Mouse (Mus musculus) MEL (cell line): Measurements from ENCODE around the gene Oas1c. TPM values are rescaled to one million over a fixed set of nuclear protein-coding genes. Genes with fewer than 3 reads are reported as not detected.

ENCODE experiments used
- DNase-seq: peaks from one replicate; pipeline ENCODE4 v3.0.0; 2011; ENCODE audit warnings: low read depth, low spot score
- H3K27ac ChIP-seq: 2 replicates; pipeline ENCODE4 v1.5.1; 2012; ENCODE audit warnings: low read depth, mild to moderate bottlenecking, control low read depth, low read length, moderate library complexity; ENCODE audit not compliant: control insufficient read depth
- H3K27me3 ChIP-seq, 2 experiments: fragments of 150-350 bp in 1 of 2; sonication (generic) in 1 of 2; 2 replicates each; pipeline ENCODE4 v1.6.1; 2012; ENCODE audit warnings: low read length in 2 of 2, mild to moderate bottlenecking in 2 of 2, improper control_type of control experiment in 1 of 2, moderate library complexity in 1 of 2; ENCODE audit not compliant: insufficient read depth in 2 of 2, control insufficient read depth in 1 of 2
- H3K36me3 ChIP-seq, 2 experiments: 2 replicates each; pipeline ENCODE4 v1.6.1; 2012 to 2014; ENCODE audit warnings: low read length in 2 of 2, improper control_type of control experiment in 1 of 2, inconsistent platforms in 1 of 2, mild to moderate bottlenecking in 1 of 2; ENCODE audit not compliant: insufficient read depth in 2 of 2, control insufficient read depth in 1 of 2
- H3K4me1 ChIP-seq, 2 experiments: fragments of 150-350 bp in 1 of 2; sonication (generic) in 1 of 2; 2 replicates each; pipeline ENCODE4 v1.6.1; 2012; ENCODE audit warnings: low read length in 2 of 2, improper control_type of control experiment in 1 of 2, mild to moderate bottlenecking in 1 of 2; ENCODE audit not compliant: insufficient read depth in 2 of 2, control insufficient read depth in 1 of 2
- H3K4me3 ChIP-seq, 2 experiments: fragments of 150-350 bp in 1 of 2; sonication (generic) in 1 of 2; 2 replicates each; pipeline ENCODE4 v1.5.1; 2012; ENCODE audit warnings: low read depth in 2 of 2, low read length in 2 of 2, mild to moderate bottlenecking in 2 of 2, moderate library complexity in 2 of 2, control low read depth in 1 of 2, improper control_type of control experiment in 1 of 2; ENCODE audit not compliant: control insufficient read depth in 1 of 2, insufficient read depth in 1 of 2
- H3K79me2 ChIP-seq: 2 replicates; pipeline ENCODE4 v1.6.1; 2012; ENCODE audit warnings: mild to moderate bottlenecking, low read length, moderate library complexity; ENCODE audit not compliant: control insufficient read depth, poor library complexity, insufficient read depth
- H3K9ac ChIP-seq: 2 replicates; pipeline ENCODE4 v1.6.1; 2012; ENCODE audit warnings: low read depth, mild to moderate bottlenecking, control low read depth, low read length, moderate library complexity; ENCODE audit not compliant: control insufficient read depth, poor library complexity, severe bottlenecking
- H3K9me3 ChIP-seq: fragments of 150-350 bp; sonication (generic); replicated peaks from 2 replicates; pipeline ENCODE4 v1.6.1; 2012; ENCODE audit warnings: mild to moderate bottlenecking, low read length, improper control_type of control experiment, moderate library complexity; ENCODE audit not compliant: insufficient read depth
- CHD2 ChIP-seq: IDR thresholded peaks from 2 replicates; pipeline ENCODE4 v1.6.1; 2011; ENCODE audit warnings: low read length, improper control_type of control experiment
- CTCF ChIP-seq, 3 experiments: IDR thresholded peaks in 2 of 3; conservative IDR thresholded peaks in 1 of 3; 2 replicates each; pipeline ENCODE4 v1.5.1; 2011 to 2012; ENCODE audit warnings: low read length in 3 of 3, low read depth in 2 of 3, mild to moderate bottlenecking in 2 of 3, improper control_type of control experiment in 1 of 3, inconsistent platforms in 1 of 3, mixed read lengths in 1 of 3, moderate library complexity in 1 of 3; ENCODE audit not compliant: control insufficient read depth in 1 of 3, insufficient read depth in 1 of 3, poor library complexity in 1 of 3, severe bottlenecking in 1 of 3
- E2F4 ChIP-seq: IDR thresholded peaks from 2 replicates; pipeline ENCODE4 v1.6.1; 2011; ENCODE audit warnings: low read depth, low read length, improper control_type of control experiment, borderline replicate concordance
- EP300 ChIP-seq, 2 experiments: IDR thresholded peaks; 2 replicates each; pipeline ENCODE4 v1.6.1; 2011; ENCODE audit warnings: improper control_type of control experiment in 2 of 2, low read length in 2 of 2, low read depth in 1 of 2, mild to moderate bottlenecking in 1 of 2
- ETS1 ChIP-seq: IDR thresholded peaks from 2 replicates; pipeline ENCODE4 v1.6.1; 2012; ENCODE audit warnings: low read depth, mild to moderate bottlenecking, inconsistent platforms, low read length, improper control_type of control experiment, moderate library complexity
- GATA1 ChIP-seq: IDR thresholded peaks from 2 replicates; pipeline ENCODE4 v1.6.1; 2011; ENCODE audit warnings: low read depth, low read length, improper control_type of control experiment
- KAT2A ChIP-seq: conservative IDR thresholded peaks from 2 replicates; pipeline ENCODE4 v1.6.1; 2012; ENCODE audit warnings: low read depth, low read length, improper control_type of control experiment, inconsistent platforms
- RAD21 ChIP-seq: IDR thresholded peaks from 2 replicates; pipeline ENCODE4 v1.6.1; 2011; ENCODE audit warnings: mild to moderate bottlenecking, low read depth, low read length, improper control_type of control experiment
- RCOR1 ChIP-seq: IDR thresholded peaks from 2 replicates; pipeline ENCODE4 v1.6.1; 2012; ENCODE audit warnings: low read depth, mild to moderate bottlenecking, inconsistent platforms, low read length, improper control_type of control experiment
- SIN3A ChIP-seq: IDR thresholded peaks from 2 replicates; pipeline ENCODE4 v1.6.1; 2012; ENCODE audit warnings: low read length, improper control_type of control experiment, inconsistent platforms
- SMC3 ChIP-seq: IDR thresholded peaks from 2 replicates; pipeline ENCODE4 v1.6.1; 2011; ENCODE audit warnings: low read depth, low read length, improper control_type of control experiment
- TBP ChIP-seq: IDR thresholded peaks from 2 replicates; pipeline ENCODE4 v1.8.0; 2011; ENCODE audit warnings: low read depth, low read length, improper control_type of control experiment
- TCF12 ChIP-seq: IDR thresholded peaks from 2 replicates; pipeline ENCODE4 v1.6.1; 2014; ENCODE audit warnings: low read depth, mild to moderate bottlenecking, inconsistent platforms, low read length, improper control_type of control experiment, moderate library complexity
- ZC3H11A ChIP-seq: IDR thresholded peaks from 2 replicates; pipeline ENCODE4 v1.6.1; 2012; ENCODE audit warnings: low read depth, mild to moderate bottlenecking, inconsistent platforms, low read length, improper control_type of control experiment
- ZNF384 ChIP-seq: IDR thresholded peaks from 2 replicates; pipeline ENCODE4 v1.6.1; 2012; ENCODE audit warnings: low read depth, mild to moderate bottlenecking, inconsistent platforms, low read length, improper control_type of control experiment
- polyA plus RNA-seq, 2 experiments: library from polyadenylated mRNA; stranded (reverse) in 1 of 2; unstranded in 1 of 2; fragments of >175 nt in 1 of 2; fragments of >200 nt in 1 of 2; gene quantifications; 2 replicates each; pipeline versions ENCODE4 v1.2.1 to v1.2.4; 2012; ENCODE audit warnings: low replicate concordance in 2 of 2, low read depth in 1 of 2; ENCODE audit not compliant: insufficient read length in 2 of 2, insufficient read depth in 1 of 2, missing spikeins in 1 of 2
- total RNA-seq: library from RNA; depleted of rRNA; stranded (reverse); fragments of 300-350 nt; gene quantifications from 2 replicates; pipeline ENCODE4 v1.2.3, GENCODE M21; 2012

The Oas1c gene
- total and polyA plus RNA-seq, 3 experiments, result 0.85 to 1.8 TPM; not detected in 1

DNA sequence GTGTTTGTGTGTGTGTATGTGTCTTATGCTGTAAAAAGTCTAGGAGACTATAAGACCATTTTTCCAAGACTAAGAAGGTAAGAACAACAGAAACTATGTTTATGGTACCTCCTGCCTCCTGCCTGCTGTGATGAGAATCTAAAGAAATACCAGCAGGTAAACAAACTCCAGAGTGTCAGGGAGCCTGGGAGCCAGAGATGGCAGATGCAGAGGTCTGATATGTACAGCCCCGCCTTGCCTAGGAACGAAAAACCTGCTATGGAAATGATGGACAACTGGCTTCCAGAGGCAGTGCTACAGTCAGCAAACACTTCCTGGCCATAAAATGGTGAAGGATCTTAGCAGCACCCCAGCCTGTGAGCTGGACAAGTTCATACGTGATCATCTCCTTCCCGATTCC is 34.8 kb upstream of the Oas1c start, which contains the start of gene Oas1f:
Oas1f (plus strand) TSS at position 301 of the 400 bp plus-strand sequence.
- H3K27me3 ChIP-seq, result 0 out of 4 replicates have a peak, but pooled peaks cover 0 to 1% of the 10 kb centered on the region in 2 experiments
- H3K79me2 ChIP-seq, result no peaks in the 10 kb centered on the region

DNA sequence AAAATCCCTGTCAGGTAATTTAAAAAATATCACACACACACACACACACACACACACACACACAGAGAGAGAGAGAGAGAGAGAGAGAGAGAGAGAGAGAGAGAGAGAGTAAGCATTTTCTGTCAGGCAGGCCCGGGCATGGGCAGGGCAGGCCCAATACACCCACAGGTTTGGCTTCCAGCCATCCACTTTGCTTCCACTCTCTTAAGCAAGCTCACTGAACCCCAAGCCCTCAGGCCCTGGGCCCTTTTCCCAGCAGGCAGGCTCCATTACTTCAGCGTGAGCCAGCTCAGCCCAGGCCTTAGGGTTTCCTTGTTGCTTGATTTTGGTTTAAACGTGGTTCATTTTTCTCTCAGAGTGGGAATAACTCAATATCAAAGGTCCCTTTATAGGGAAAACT is 32.4 kb upstream of the Oas1c start:
- Histone ChIP-seq H3K4me3 (no peak overlapping the region), H3K36me3 (no peaks in the 10 kb centered on the region), H3K9me3 (no peaks in the 10 kb centered on the region), H3K4me1 (no peaks in the 10 kb centered on the region), H3K79me2 (no peaks in the 10 kb centered on the region), H3K9ac (no peak overlapping the region), H3K27me3 (0 out of 4 replicates have a peak, but pooled peaks cover 0 to 1% of the 10 kb centered on the region in 2 experiments), H3K27ac (no peak overlapping the region)
- TF ChIP-seq CHD2, result no peak
- no peak for TF ChIP-seq TCF12
- TF ChIP-seq CTCF (IDR thresholded peaks at IDR 0.05 in 2 of 3, conservative IDR thresholded peaks at IDR 0.05 in 1 of 3; ENCODE audit: control insufficient read depth in 1 of 3, insufficient read depth in 1 of 3, low read depth in 2 of 3, low read length in 3 of 3, poor library complexity in 1 of 3, severe bottlenecking in 1 of 3), result no peak
- no peak for TF ChIP-seq KAT2A
- no peak for TF ChIP-seq ZNF384
- no peak for TF ChIP-seq GATA1
- TF ChIP-seq ETS1, result no peak
- no peak for TF ChIP-seq E2F4
- TF ChIP-seq RCOR1, result no peak
- TF ChIP-seq SIN3A, result no peak
- DNase-seq, result peak; percentile 6

More for the DNA sequence above, 34.8 kb upstream of the Oas1c start, which contains the start of gene Oas1f:
- no peak within 1 kb of the TSS for H3K9ac ChIP-seq
- DNase-seq, result no peak
- H3K36me3 ChIP-seq, result no peaks in the 10 kb centered on the region
- H3K27ac ChIP-seq, result no peak within 1 kb of the TSS
- TF ChIP-seq SIN3A (no peak), RCOR1 (no peak), CHD2 (no peak)
- TF ChIP-seq, all 39 proteins: peak for 0
- H3K4me1 ChIP-seq, result no peaks in the 10 kb centered on the region
- H3K9me3 ChIP-seq, result no peaks in the 10 kb centered on the region
- H3K4me3 ChIP-seq, result no peak within 1 kb of the TSS

DNA sequence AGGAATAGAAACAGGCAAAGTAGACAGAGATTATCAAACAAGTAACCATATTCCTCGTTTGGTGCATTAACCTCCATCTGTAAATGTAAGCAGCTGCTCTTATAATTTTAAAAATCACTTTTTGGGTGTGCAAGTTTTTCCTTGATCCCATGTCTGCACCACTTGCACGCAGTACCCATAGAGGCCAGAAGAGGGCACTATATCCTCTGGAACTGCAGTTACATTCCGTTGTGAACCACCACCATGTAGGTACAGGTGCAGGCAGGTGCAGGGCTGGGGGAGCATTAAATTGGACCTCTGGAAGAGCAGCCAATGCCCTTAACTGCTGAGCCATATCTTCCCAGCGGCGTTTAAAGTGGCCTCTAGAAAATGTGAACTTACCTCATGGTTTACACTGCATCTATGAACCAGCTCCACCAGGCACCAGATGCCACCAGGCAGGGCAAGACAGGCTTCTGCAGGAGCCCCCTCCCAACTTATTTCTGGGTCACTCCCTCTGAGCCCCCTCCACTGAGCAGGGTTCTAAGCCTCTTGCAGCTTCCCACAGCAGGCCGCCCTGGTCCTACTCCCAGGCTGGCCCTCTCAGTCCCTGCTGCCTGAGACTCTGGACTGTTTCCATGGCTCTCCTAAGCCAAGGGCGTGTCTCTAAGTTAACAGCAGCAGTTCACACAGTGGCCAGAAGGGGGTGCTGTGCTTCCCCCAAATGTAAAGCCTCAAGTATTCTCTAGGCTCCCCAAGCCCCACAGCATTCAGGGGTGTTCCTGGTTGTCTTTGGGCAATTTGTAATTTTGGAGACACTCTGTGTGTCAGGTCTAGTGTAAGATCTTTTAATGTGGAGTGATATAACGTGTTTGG is 24.6 kb upstream of the Oas1c start:
- H3K27ac ChIP-seq, result no peak overlapping the region
- no peak overlapping the region for H3K9ac ChIP-seq
- no peaks in the 10 kb centered on the region for H3K36me3 ChIP-seq
- no peaks in the 10 kb centered on the region for H3K79me2 ChIP-seq
- no peak overlapping the region for H3K4me3 ChIP-seq
- peak; percentile 70 to 93 (median 74) for TF ChIP-seq CTCF (IDR thresholded peaks at IDR 0.05 in 2 of 3, conservative IDR thresholded peaks at IDR 0.05 in 1 of 3; ENCODE audit: control insufficient read depth in 1 of 3, insufficient read depth in 1 of 3, low read depth in 2 of 3, low read length in 3 of 3, poor library complexity in 1 of 3, severe bottlenecking in 1 of 3)
- peak; percentile 61 for TF ChIP-seq RAD21
- TF ChIP-seq EP300 (IDR thresholded peaks at IDR 0.05; ENCODE audit: low read depth in 1 of 2, low read length in 2 of 2), result no peak
- TF ChIP-seq ZC3H11A, result peak; percentile 31; the same call in 1 of the 2 replicates
- TF ChIP-seq TBP, result no peak
- TF ChIP-seq SMC3, result peak; percentile 52
- no peaks in the 10 kb centered on the region for H3K9me3 ChIP-seq
- peak; percentile 52 for DNase-seq
- H3K27me3 ChIP-seq, result peaks cover 3 to 10% of the 10 kb centered on the region in 2 experiments
- no peaks in the 10 kb centered on the region for H3K4me1 ChIP-seq
